Mouse (Mus musculus) megakaryocyte, embryonic 14.5 days (primary cell): ENCODE results near the gene Uri1.

ENCODE experiments used
- FLI1 ChIP-seq: IDR thresholded peaks from 2 replicates; pipeline ENCODE4 v1.6.1; 2012; ENCODE audit warnings: low read length, inconsistent platforms, mixed read lengths
- GATA1 ChIP-seq: IDR thresholded peaks from 3 replicates; pipeline ENCODE4 v1.6.1; 2012; ENCODE audit warnings: mixed read lengths, low read length, inconsistent platforms, borderline replicate concordance

DNA sequence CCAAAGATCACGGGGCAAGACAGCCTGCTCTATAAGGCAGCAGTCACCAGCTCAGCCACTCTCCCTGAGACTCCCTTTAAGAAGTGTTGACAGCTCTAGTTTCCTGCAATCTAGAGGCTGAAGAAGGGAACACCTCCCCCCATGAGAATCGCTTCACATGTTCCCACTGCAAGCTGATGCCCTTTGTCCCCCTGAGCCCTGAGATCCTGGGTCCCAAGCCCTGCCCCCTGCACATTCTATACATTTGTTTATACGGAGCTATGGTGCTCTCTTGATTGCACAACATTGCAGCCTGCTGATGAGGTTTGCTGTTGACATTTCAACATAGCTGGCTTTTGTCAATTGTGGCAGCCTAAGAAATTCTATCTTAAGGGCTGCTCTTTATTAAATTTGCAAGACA is 91.7 kb downstream of the Uri1 start:
- no peak for TF ChIP-seq GATA1
- TF ChIP-seq FLI1: no peak
